Mouse (Mus musculus): ENCODE data around the gene Rhog.

DNA sequence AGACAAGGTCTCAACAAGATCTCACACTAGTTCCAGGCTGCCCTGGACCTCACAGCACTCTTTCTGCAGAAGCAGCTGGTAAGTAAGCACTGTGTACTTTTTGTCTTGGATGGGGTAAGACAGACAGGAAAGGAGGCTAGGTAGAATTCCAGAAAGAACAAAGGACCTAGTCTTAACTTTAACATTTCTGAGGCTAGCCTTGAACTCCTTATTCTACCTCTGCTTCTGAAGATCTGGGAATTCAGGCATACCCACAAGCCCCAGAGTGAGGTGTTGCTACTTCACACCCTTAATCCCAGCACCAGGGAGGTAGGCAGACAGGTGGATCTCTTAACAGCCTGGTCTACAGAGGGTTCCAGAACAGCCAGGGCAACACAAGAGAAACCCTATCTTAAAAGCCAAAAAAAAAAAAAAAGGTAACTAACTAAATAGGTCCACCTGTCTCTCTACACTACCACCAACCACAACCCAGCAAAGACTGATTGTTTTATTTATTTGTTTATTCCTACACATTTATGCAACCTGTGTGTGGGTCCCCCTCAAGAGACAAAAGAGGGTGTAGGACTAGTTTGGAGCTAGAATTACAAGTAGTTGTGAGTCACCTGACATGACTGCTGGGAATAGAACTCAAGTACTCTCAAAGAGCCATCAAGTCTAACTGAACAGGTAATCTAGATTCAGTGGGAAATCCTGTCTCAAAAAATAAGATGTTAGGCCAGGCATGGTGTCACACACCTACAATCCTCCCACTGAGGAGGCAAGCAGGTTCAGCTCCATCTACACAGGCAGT is 54.7 kb downstream of the Rhog start:
- TF ChIP-seq CTCF (IDR thresholded peaks at IDR 0.05; ENCODE audit: extremely low read depth, insufficient read depth, low read length) = no peak
- TF ChIP-seq POLR2A (IDR thresholded peaks at IDR 0.05; ENCODE audit: extremely low read depth, insufficient read depth, low read length) = no peak
